Mouse (Mus musculus): ENCODE measurements around the gene Zfp771. TPM values are rescaled to one million over a fixed set of nuclear protein-coding genes. Genes with fewer than 3 reads are reported as not detected.

Gene Zfp771
- polyA plus RNA-seq, 1 experiment from 2014 or later: 27.3 TPM

- Histone ChIP-seq H3K4me2 (replicated peaks; ENCODE audit: low read depth) (no peak overlapping the region; the same call in 1 of the 2 replicates), H3K27ac (replicated peaks) (peak overlapping the region; percentile 73), H3K36me3 (ENCODE audit: control insufficient read depth, insufficient read depth, low read length) (peaks cover 7% of the 10 kb centered on the region; the same call in 1 of the 2 replicates), H3K9me3 (ENCODE audit: control insufficient read depth, low read length) (no peaks in the 10 kb centered on the region), H3K4me1 (replicated peaks; ENCODE audit: control insufficient read depth, insufficient read depth) (no peaks in the 10 kb centered on the region), H3K4me3 (ENCODE audit: low read depth, low read length) (no peak overlapping the region), H3K27me3 (ENCODE audit: control insufficient read depth, insufficient read depth, low read length) (no peaks in the 10 kb centered on the region), H3K9ac (ENCODE audit: low read length) (0 out of 2 replicates have a peak overlapping the region, but pooled peaks have one; percentile 27)
- DNase-seq (ENCODE audit: low spot score) (no peak), ATAC-seq (ENCODE audit: low FRiP score, low TSS enrichment) (no peak)
- TF ChIP-seq EP300 (optimal IDR thresholded peaks at IDR 0.05): no peak
- TF ChIP-seq CTCF (IDR thresholded peaks at IDR 0.05; ENCODE audit: low read depth): no peak
- WGBS: 97% methylated on average over 4 of the region's 4 CpGs
Observed at GRCm38 (mm10) chr7:127271093-127271492, 27.0 kb downstream of the Zfp771 start.

- 95% methylated on average over 15 of the region's 15 CpGs for WGBS
Observed at GRCm38 (mm10) chr7:127272566-127272965, 28.5 kb downstream of the Zfp771 start.

GRCm38 (mm10) chr7:127273118-127273923 is 29.2 kb downstream of the Zfp771 start:
- Histone ChIP-seq H3K4me3 (ENCODE audit: low read depth, low read length) (peak overlapping the region; percentile 93), H3K27me3 (ENCODE audit: control insufficient read depth, insufficient read depth, low read length) (no peaks in the 10 kb centered on the region), H3K27ac (replicated peaks) (peak overlapping the region; percentile 92), H3K36me3 (ENCODE audit: control insufficient read depth, insufficient read depth, low read length) (peaks cover 7% of the 10 kb centered on the region; the same call in 1 of the 2 replicates), H3K9ac (ENCODE audit: low read length) (peak overlapping the region; percentile 93), H3K4me1 (replicated peaks; ENCODE audit: control insufficient read depth, insufficient read depth) (no peaks in the 10 kb centered on the region), H3K4me2 (replicated peaks; ENCODE audit: low read depth) (peak overlapping the region; percentile 96), H3K9me3 (ENCODE audit: control insufficient read depth, low read length) (no peaks in the 10 kb centered on the region)
- TF ChIP-seq EP300 (optimal IDR thresholded peaks at IDR 0.05): no peak
- TF ChIP-seq CTCF (IDR thresholded peaks at IDR 0.05; ENCODE audit: low read depth): peak; percentile 0; the same call in 1 of the 2 replicates
- 12% methylated on average over 50 of the region's 50 CpGs for WGBS
- ATAC-seq (ENCODE audit: low FRiP score, low TSS enrichment): peak; percentile 31
- peak; percentile 49 for DNase-seq (ENCODE audit: low spot score)

More at GRCm38 (mm10) chr7:127272566-127272965, 28.5 kb downstream of the Zfp771 start:
- H3K36me3 ChIP-seq (ENCODE audit: control insufficient read depth, insufficient read depth, low read length): peaks cover 7% of the 10 kb centered on the region; the same call in 1 of the 2 replicates
- no peak overlapping the region for H3K9ac ChIP-seq (ENCODE audit: low read length)
- H3K4me2 ChIP-seq (replicated peaks; ENCODE audit: low read depth): peak overlapping the region; percentile 96
- no peak for ATAC-seq (ENCODE audit: low FRiP score, low TSS enrichment)
- H3K27ac ChIP-seq (replicated peaks): no peak overlapping the region
- H3K4me3 ChIP-seq (ENCODE audit: low read depth, low read length): peak overlapping the region; percentile 93
- no peaks in the 10 kb centered on the region for H3K9me3 ChIP-seq (ENCODE audit: control insufficient read depth, low read length)
- H3K4me1 ChIP-seq (replicated peaks; ENCODE audit: control insufficient read depth, insufficient read depth): no peaks in the 10 kb centered on the region
- no peaks in the 10 kb centered on the region for H3K27me3 ChIP-seq (ENCODE audit: control insufficient read depth, insufficient read depth, low read length)
- TF ChIP-seq EP300 (optimal IDR thresholded peaks at IDR 0.05): no peak
- TF ChIP-seq CTCF (IDR thresholded peaks at IDR 0.05; ENCODE audit: low read depth): no peak
- DNase-seq (ENCODE audit: low spot score): no peak

GRCm38 (mm10) chr7:127273925-127274789 is 30.1 kb downstream of the Zfp771 start, which contains the start of gene Sephs2:
Gene Sephs2, minus strand, starts transcription at chr7:127274055.
- DNase-seq (ENCODE audit: low spot score) (peak; percentile 94), ATAC-seq (ENCODE audit: low FRiP score, low TSS enrichment) (peak; percentile 85)
- Histone ChIP-seq H3K4me1 (replicated peaks; ENCODE audit: control insufficient read depth, insufficient read depth) (no peaks in the 10 kb centered on the region), H3K27ac (replicated peaks) (peak within 1 kb of the TSS; percentile 92), H3K36me3 (ENCODE audit: control insufficient read depth, insufficient read depth, low read length) (peaks cover 7% of the 10 kb centered on the region; the same call in 1 of the 2 replicates), H3K9me3 (ENCODE audit: control insufficient read depth, low read length) (no peaks in the 10 kb centered on the region), H3K4me3 (ENCODE audit: low read depth, low read length) (peak within 1 kb of the TSS; percentile 93), H3K9ac (ENCODE audit: low read length) (peak within 1 kb of the TSS; percentile 93), H3K27me3 (ENCODE audit: control insufficient read depth, insufficient read depth, low read length) (no peaks in the 10 kb centered on the region), H3K4me2 (replicated peaks; ENCODE audit: low read depth) (peak within 1 kb of the TSS; percentile 96)
- peak; percentile 9; the same call in 1 of the 2 replicates for TF ChIP-seq CTCF (IDR thresholded peaks at IDR 0.05; ENCODE audit: low read depth)
- TF ChIP-seq EP300 (optimal IDR thresholded peaks at IDR 0.05): no peak
- WGBS: 2% methylated on average over 39 of the region's 39 CpGs

- peak; percentile 49 for DNase-seq (ENCODE audit: low spot score)
- ATAC-seq (ENCODE audit: low FRiP score, low TSS enrichment): peak; percentile 40
- Histone ChIP-seq H3K4me1 (replicated peaks; ENCODE audit: control insufficient read depth, insufficient read depth) (no peaks in the 10 kb centered on the region), H3K4me2 (replicated peaks; ENCODE audit: low read depth) (no peak overlapping the region), H3K36me3 (ENCODE audit: control insufficient read depth, insufficient read depth, low read length) (0 out of 2 replicates have a peak, but pooled peaks cover under 1% of the 10 kb centered on the region), H3K27ac (replicated peaks) (peak overlapping the region; percentile 53; the same call in 1 of the 2 replicates), H3K4me3 (ENCODE audit: low read depth, low read length) (no peak overlapping the region), H3K27me3 (ENCODE audit: control insufficient read depth, insufficient read depth, low read length) (no peaks in the 10 kb centered on the region), H3K9ac (ENCODE audit: low read length) (no peak overlapping the region), H3K9me3 (ENCODE audit: control insufficient read depth, low read length) (no peaks in the 10 kb centered on the region)
- TF ChIP-seq CTCF (IDR thresholded peaks at IDR 0.05; ENCODE audit: low read depth) (no peak), EP300 (optimal IDR thresholded peaks at IDR 0.05) (no peak)
- WGBS: 44% methylated on average over 5 of the region's 5 CpGs
Observed at GRCm38 (mm10) chr7:127276519-127276961, 32.5 kb downstream of the Zfp771 start.

Measured in stomach, postnatal 0 days (tissue).